Mouse (Mus musculus) T-cell, adult 2 months (primary cell): ENCODE measurements around the gene Farsb.
A peak's percentile ranks its signal among the peaks of the same experiment; 100 is the strongest.
"Not testable (repeated sequence)": the region's sequence is repeated elsewhere in the genome, so short reads cannot be mapped to it uniquely, and the experiment has no call there.

Experiments
- DNase-seq: peaks from one replicate; pipeline ENCODE4 v3.0.0; 2022; ENCODE audit warnings: low spot score

Farsb gene

DNA sequence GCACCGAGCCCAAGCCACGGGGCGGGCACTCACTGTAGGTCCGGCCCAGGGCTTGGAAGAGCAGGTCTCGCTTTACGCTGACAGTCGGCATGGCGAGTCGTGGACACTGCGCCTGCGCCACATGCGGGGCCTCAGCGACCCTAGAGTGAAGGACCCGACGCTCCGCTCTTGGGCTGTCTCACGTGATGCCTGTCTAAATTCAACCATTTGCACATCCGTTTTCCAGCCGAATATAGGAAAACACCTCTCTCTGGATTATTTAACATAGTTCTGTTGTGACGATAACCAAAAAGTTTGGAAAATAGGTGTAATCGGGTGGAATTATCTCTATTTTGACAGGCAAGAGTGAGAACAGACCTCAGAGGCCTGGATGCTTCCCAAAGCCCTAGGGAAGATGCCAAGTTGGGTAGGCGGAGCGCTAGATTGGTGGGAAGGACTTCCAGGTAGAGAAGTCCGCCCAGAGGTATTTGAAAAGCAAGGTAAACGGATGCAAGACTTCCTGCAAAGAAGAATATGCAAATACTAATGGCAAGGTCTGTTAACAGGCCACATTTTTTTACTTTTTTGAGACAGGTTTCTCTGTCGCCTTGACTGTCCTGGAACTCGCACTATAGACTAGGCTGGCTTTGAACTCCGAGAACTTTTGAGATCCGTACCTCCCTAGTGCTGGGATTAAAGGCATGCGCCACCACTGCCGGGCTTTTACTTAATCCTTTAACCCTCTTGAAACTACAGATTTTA, at the start of gene Farsb:
Gene Farsb (minus strand): TSS at position 146 of the 741 bp plus-strand sequence.
- peak; percentile 89 for DNase-seq

- DNase-seq: peak; percentile 80
Measured at GRCm38 (mm10) chr1:78538396-78538795, 49.7 kb upstream of the Farsb start.

DNA sequence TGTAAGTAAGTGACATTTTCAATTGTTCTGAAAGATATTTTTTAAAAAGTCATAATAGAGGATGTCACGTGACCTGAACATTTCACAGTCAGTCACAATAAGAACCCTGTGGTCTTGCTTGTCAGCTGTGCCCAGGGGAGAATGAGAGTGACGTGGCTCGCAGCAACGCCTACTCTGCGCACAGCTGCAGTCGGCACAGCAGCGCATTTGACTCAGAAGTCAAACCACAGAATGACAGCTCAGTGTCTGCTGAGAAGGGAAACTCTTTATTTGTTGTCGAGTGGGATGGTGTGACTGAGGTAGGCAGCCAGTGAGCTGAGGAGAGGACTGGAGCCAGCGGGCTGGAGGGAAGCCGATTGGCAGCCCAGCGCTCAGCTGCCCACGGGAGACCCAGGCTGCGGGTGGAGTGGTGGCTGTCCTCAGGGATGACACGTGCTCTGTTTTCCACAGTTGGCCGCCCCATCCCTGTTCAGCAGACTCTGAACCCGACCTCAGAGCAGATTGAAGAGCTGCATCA, 48.9 kb upstream of the Farsb start:
- DNase-seq: peak; percentile 96

- DNase-seq: peak; percentile 83
Measured at GRCm38 (mm10) chr1:78536310-78537164, 47.8 kb upstream of the Farsb start.

DNA sequence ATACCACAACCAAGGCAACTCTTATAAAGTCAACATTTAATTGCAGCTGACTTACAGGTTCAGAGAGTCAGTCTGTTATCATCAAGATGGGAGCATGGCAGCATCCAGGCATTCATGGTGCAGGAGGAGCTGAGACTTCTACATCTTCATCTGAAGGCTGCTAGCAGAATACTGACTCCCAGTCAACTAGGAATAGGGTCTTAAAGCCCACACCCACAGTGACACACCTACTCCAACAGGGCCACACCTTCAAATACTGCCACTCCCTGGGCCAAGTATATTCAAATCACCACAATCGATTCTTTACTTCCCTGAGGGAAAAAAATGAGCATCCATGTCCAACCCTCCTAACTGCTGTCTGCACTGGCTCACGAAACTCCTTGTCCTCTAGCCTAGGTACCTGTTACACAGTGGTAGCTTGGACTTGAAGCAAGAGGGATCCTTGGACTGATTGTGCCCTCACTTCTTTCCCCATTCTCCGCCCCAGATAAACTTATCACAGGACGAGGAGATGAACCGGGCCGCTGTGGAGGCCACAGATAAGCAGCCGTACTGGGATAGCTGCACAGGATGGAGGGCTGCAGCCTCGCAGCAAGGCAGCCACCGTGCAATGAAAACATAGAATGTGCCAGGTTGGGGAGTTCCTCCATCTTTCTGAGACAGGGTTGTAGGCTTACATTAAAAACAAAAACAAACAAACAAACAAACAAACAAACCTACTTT, 45.9 kb upstream of the Farsb start:
- DNase-seq: no peak

- no peak for DNase-seq
Measured at GRCm38 (mm10) chr1:78532184-78532800, 43.6 kb upstream of the Farsb start.

DNA sequence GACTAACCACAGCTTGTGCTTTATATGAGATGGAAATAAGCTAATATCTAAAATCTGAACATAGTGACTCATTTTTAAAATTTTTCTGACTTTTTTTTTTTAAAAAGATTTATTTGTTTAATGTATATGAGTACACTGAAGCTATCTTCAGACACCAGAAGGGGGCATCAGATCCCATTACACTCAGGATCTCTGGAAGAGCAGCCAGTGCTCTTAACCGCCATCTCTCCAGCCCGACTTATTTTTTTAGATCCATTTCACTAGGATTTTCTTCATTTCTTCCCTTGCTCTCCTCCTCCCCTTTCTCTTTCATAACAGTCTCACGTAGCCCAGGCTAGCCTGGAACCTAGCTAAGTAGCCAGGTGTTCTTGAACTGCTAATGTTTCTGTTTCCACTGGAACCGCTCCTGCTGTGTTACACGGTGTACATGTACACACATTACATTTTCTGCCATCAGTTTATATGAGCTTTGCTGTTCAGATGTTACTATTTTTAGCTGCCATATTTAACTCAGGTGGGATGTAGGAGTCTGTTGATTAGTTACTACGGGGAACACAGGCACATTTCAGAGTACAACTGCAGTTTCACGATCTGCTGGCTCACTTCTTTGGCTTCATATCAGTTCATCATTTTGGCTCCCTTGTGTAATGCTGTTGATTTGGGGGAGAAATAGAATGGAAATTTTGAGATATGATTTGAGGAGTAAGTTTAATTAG, 42.0 kb upstream of the Farsb start:
- no peak for DNase-seq

GRCm38 (mm10) chr1:78529011-78529410, 40.3 kb upstream of the Farsb start:
- DNase-seq: no peak

DNA sequence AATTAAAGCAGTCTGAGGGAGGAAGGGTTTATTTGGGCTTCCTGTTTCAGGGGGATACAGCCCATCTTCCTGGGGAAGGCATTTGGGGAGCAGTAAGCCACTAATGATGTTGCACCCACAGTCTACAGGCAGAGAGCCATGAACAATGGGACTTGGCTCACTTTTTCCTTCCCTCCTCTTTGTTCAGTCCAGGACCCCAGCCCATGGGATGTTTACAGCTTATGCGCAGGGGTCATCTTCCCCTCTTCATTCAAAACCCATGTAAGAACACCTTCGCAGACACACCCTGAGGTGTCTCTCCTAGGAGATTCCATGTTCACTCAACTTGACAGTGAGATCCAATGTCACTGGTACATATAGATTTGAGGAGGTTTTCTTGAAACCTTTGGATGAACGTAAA, 39.7 kb upstream of the Farsb start:
- no peak for DNase-seq

DNA sequence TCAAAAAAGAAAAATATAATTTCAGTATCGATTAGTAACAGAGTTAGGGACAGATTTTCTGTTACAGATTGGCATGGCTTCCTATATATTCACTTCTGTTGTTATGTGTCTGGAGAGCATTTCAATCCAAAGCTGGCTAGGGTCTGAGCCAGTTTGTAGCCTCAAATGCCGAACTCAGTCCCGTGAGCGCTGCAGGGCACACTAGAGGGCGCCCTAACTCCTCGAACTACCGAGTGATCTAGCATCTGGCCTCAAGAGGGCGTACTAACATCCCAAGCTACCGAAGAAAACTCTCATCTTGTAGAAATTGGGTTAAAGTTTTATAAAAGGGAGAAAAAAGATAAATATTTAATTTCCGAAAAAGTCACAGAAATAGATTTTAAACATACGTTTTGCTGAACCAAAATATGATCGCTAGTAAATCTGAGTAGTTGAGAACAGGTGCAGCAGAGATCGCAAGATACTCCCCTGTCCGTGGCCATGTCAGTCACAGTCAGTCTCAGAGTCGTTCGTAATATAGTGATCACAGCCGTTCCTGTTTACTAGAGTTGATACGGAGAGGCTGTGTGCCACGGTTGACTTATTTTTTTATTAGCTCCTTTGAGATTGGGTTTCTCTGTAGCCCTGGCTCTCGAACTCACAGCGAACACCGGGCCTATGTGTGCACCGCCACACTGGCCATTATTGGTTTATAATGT, 36.6 kb upstream of the Farsb start:
- peak; percentile 54 for DNase-seq

DNA sequence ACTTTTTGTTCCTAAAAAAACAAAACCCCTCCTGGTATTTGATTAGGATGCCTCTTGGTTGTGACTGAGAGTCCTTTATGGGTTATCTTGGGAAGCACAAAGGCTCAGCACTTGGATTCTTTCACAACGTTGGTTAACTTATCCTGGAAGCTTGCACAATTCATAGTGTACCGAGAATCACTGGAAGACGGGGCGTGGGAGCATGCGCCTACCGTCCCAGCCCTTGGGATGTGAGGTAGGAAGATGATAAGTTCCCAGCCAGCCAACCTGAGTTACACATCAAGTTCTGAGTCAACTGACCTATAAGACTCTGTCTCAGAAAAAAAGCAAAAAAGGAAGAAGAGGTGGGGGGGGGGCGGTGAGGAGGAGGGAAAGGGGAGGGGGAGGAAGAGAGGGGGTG, 30.2 kb upstream of the Farsb start:
- no peak for DNase-seq

DNA sequence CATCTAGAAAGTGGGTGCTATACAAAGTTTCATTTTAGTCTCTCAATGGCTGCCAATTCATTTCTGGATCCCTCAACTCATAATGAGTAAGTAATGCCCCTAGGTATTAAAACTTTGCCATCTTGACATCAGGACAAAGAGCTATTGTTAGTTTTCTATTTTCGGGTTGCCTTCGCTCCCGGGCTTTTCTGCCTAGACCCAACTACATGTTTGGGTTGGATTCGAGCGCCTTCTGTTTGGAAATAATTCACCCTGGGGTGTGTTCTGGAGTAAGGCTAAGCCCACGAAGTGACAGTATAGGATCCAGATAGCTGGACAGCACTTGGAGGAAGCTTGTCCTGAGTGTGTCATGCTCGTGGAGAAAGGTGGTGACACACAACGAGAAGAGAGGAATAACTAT, 24.1 kb upstream of the Farsb start:
- no peak for DNase-seq

DNA sequence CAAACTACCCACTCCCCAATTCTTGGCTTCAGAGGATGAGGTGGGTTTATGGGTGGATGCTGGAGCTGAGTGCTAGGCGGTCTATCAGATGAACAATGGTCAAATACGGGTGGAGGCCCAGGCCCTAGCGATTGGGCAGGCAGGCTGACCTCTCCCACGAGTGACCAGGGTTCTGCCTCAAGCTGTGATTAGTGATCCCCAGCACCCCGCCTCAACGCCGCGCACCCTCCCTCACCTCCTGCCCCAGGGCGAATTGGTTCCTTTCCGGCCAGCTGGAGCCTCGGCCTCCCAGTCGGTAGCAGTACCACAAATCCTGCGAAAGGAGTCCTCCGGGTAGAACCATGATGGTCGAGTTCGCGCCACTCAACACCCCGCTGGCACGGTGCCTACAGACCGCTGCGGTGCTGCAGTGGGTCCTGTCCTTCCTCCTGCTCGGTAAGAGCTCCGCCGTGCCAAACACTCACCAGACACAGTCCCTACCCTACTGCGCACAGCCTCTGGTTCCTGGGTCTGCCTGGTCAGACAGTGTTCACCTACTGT, 23.0 kb upstream of the Farsb start, which contains the start of gene BC035947:
Gene BC035947 (minus strand): TSS at position 538 of the 540 bp plus-strand sequence.
- DNase-seq: no peak

DNA sequence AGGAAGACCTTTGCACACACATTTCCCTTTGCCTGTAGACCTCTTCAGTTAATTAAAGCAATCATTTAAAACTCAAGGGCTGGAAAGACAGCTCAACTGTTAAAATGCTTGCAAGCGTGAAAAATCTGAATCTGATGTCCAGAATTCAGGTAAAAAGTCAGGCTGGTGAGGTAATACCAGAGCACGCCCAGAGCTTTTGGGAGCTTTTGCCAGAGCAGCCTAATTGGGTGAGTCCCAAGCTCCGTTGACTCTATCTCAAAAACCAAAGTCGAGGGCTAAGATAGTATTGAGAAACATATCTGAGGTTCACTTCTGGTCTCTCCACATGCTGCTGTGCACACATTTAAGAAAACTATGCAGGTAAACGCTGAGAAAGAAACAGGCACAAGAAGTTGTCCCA, 22.2 kb upstream of the Farsb start, which contains the start of gene Mogat1:
Gene Mogat1 (plus strand): TSS at position 130 of the 400 bp plus-strand sequence.
- DNase-seq: no peak

DNA sequence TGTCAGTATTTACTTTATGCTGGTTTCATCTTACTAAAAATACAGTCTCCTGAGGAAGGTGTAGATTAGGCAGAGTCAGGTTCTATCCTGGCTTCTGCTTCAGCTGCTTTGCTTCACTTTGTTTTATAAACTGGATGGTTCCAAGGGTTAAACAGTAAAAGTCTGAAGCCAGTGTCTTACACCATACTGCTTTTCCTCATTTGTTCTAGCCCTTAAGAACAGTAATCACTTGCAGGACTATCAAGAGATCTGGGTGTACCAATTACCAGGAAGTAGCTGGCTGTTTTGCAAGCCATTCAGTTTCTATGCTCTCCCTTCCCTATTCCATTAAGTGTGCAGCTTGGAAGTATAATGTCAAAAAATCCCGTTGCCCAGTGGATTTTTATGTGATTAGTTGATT, 18.4 kb upstream of the Farsb start:
- DNase-seq: no peak

- no peak for DNase-seq
Measured at GRCm38 (mm10) chr1:78502527-78502926, 13.8 kb upstream of the Farsb start.

DNA sequence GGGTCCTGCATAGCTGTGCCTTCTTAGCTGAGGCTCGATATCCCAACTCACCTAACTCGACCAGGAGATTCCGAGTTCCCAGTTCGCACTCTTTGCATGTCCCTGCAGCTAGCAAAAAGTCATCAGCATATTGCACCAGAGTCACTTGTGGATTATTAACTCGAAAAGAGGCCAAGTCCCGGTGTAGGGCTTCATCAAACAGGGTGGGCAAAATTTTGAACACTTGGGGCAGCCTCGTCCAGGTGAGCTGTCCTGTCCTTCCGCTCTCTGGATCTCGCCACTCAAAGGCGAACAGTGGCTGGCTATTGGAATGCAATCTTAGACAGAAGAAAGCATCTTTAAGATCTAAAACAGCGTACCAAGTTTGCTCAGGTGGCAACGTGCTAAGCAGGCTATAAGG, 13.2 kb upstream of the Farsb start:
- DNase-seq: not testable (repeated sequence)

DNA sequence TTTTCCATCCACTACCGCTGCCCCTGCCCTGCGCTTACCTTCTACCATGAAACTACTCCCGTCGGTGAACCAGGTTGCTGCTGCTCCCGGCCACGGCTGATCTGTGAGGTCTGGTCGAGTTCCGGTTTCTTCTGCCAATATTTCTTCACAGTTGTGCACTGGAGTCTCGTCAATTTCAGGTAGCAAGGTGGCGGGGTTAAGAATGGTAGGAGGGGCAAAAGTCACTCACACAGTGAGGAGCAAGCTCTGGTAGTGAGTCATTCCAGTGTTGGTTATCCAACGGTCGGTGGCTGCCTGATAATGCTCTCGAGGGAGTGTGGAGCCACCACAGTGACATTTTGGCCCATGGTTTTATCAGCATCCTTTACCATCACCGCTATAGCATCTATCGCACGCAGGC, 12.3 kb upstream of the Farsb start:
- no peak for DNase-seq

- no peak for DNase-seq
Measured at GRCm38 (mm10) chr1:78490143-78490542, 1.4 kb upstream of the Farsb start.

DNA sequence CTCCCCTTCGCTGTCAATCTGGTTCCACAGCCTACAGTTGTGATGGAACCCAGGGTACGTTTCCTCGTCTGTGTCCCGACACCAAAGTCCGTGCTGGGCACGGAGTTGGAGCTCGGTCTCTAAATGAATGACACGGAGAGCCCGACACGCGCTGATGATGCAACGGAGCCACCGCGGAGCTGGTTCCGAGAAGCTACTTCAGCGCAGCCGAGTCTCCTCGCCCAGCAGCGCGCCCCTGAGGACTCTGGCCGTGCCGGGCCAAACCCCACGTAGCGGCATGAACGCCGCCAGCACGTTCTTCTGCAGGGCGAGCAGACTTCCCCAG, 308 bp downstream of the Farsb start:
- no peak for DNase-seq
